Mouse (Mus musculus): ENCODE data around the gene Slc16a11. TPM values are rescaled to one million over a fixed set of nuclear protein-coding genes. Genes with fewer than 3 reads are reported as not detected.
A peak's percentile ranks its signal among the peaks of the same experiment; 100 is the strongest.

Slc16a11 gene
- polyA plus RNA-seq, 1 experiment = 145 TPM

GRCm38 (mm10) chr11:70218039-70218438 lies 5.5 kb downstream of the Slc16a11 start:
- TF ChIP-seq FOSL1 (IDR thresholded peaks at IDR 0.05; ENCODE audit: insufficient read depth, low read length, poor library complexity, severe bottlenecking) (no peak), MAX (IDR thresholded peaks at IDR 0.05) (no peak), MYOG (IDR thresholded peaks at IDR 0.05; ENCODE audit: control insufficient read depth, extremely low read depth, insufficient read length) (no peak), MYOD1 (IDR thresholded peaks at IDR 0.05; ENCODE audit: control insufficient read depth, insufficient read length, low read depth) (no peak), CTCF (IDR thresholded peaks at IDR 0.05; ENCODE audit: control insufficient read depth, insufficient read depth, insufficient read length) (no peak), USF1 (IDR thresholded peaks at IDR 0.05; ENCODE audit: low read depth) (no peak), CEBPB (IDR thresholded peaks at IDR 0.05; ENCODE audit: low read depth) (no peak)
- H3ac ChIP-seq (ENCODE audit: control insufficient read depth, insufficient read length, low read depth) = no peak overlapping the region
- H3K79me2 ChIP-seq (ENCODE audit: control insufficient read depth, insufficient read depth) = peaks cover 90% of the 10 kb centered on the region
- no peaks in the 10 kb centered on the region for H3K27me3 ChIP-seq (ENCODE audit: control insufficient read depth, insufficient read depth, insufficient read length)
- peaks cover 20% of the 10 kb centered on the region for H3K79me3 ChIP-seq (ENCODE audit: low read depth)
- H3K4me3 ChIP-seq (ENCODE audit: insufficient read depth, poor library complexity, severe bottlenecking) = no peak overlapping the region
- peaks cover 30% of the 10 kb centered on the region for H3K36me3 ChIP-seq (ENCODE audit: control insufficient read depth, insufficient read depth)

- H3K79me2 ChIP-seq (ENCODE audit: control insufficient read depth, insufficient read depth) = peaks cover 83% of the 10 kb centered on the region
- peaks cover 20% of the 10 kb centered on the region for H3K79me3 ChIP-seq (ENCODE audit: low read depth)
- no peak overlapping the region for H3K4me3 ChIP-seq (ENCODE audit: insufficient read depth, poor library complexity, severe bottlenecking)
- H3ac ChIP-seq (ENCODE audit: control insufficient read depth, insufficient read length, low read depth) = no peak overlapping the region
- H3K36me3 ChIP-seq (ENCODE audit: control insufficient read depth, insufficient read depth) = peaks cover 37% of the 10 kb centered on the region
- no peaks in the 10 kb centered on the region for H3K27me3 ChIP-seq (ENCODE audit: control insufficient read depth, insufficient read depth, insufficient read length)
- TF ChIP-seq MAX (IDR thresholded peaks at IDR 0.05) (no peak), USF1 (IDR thresholded peaks at IDR 0.05; ENCODE audit: low read depth) (no peak), FOSL1 (IDR thresholded peaks at IDR 0.05; ENCODE audit: insufficient read depth, low read length, poor library complexity, severe bottlenecking) (no peak), CTCF (IDR thresholded peaks at IDR 0.05; ENCODE audit: control insufficient read depth, insufficient read depth, insufficient read length) (no peak), MYOG (IDR thresholded peaks at IDR 0.05; ENCODE audit: control insufficient read depth, extremely low read depth, insufficient read length) (no peak)
These were observed 6.4 kb downstream of the Slc16a11 start for GRCm38 (mm10) chr11:70218741-70219470.

GRCm38 (mm10) chr11:70219873-70220272 lies 7.3 kb downstream of the Slc16a11 start:
- H3K36me3 ChIP-seq (ENCODE audit: control insufficient read depth, insufficient read depth) = peaks cover 46% of the 10 kb centered on the region
- H3K4me3 ChIP-seq (ENCODE audit: insufficient read depth, poor library complexity, severe bottlenecking) = peak overlapping the region; percentile 43
- peaks cover 83% of the 10 kb centered on the region for H3K79me2 ChIP-seq (ENCODE audit: control insufficient read depth, insufficient read depth)
- peaks cover 20% of the 10 kb centered on the region for H3K79me3 ChIP-seq (ENCODE audit: low read depth)
- H3ac ChIP-seq (ENCODE audit: control insufficient read depth, insufficient read length, low read depth) = peak overlapping the region; percentile 90
- H3K27me3 ChIP-seq (ENCODE audit: control insufficient read depth, insufficient read depth, insufficient read length) = no peaks in the 10 kb centered on the region
- TF ChIP-seq MYOD1 (IDR thresholded peaks at IDR 0.05; ENCODE audit: control insufficient read depth, insufficient read length, low read depth) (no peak), USF1 (IDR thresholded peaks at IDR 0.05; ENCODE audit: low read depth) (no peak), CTCF (IDR thresholded peaks at IDR 0.05; ENCODE audit: control insufficient read depth, insufficient read depth, insufficient read length) (no peak), MAX (IDR thresholded peaks at IDR 0.05) (no peak), MYOG (IDR thresholded peaks at IDR 0.05; ENCODE audit: control insufficient read depth, extremely low read depth, insufficient read length) (no peak), CEBPB (IDR thresholded peaks at IDR 0.05; ENCODE audit: low read depth) (no peak), FOSL1 (IDR thresholded peaks at IDR 0.05; ENCODE audit: insufficient read depth, low read length, poor library complexity, severe bottlenecking) (no peak)

- Histone ChIP-seq H3K4me3 (ENCODE audit: insufficient read depth, poor library complexity, severe bottlenecking) (peak overlapping the region; percentile 43), H3K27me3 (ENCODE audit: control insufficient read depth, insufficient read depth, insufficient read length) (no peaks in the 10 kb centered on the region), H3ac (ENCODE audit: control insufficient read depth, insufficient read length, low read depth) (peak overlapping the region; percentile 90), H3K79me2 (ENCODE audit: control insufficient read depth, insufficient read depth) (peaks cover 78% of the 10 kb centered on the region), H3K36me3 (ENCODE audit: control insufficient read depth, insufficient read depth) (peaks cover 51% of the 10 kb centered on the region), H3K79me3 (ENCODE audit: low read depth) (peaks cover 16% of the 10 kb centered on the region)
- no peak for TF ChIP-seq MYOD1 (IDR thresholded peaks at IDR 0.05; ENCODE audit: control insufficient read depth, insufficient read length, low read depth)
- no peak for TF ChIP-seq USF1 (IDR thresholded peaks at IDR 0.05; ENCODE audit: low read depth)
- TF ChIP-seq CEBPB (IDR thresholded peaks at IDR 0.05; ENCODE audit: low read depth) = no peak
- no peak for TF ChIP-seq MYOG (IDR thresholded peaks at IDR 0.05; ENCODE audit: control insufficient read depth, extremely low read depth, insufficient read length)
- no peak for TF ChIP-seq CTCF (IDR thresholded peaks at IDR 0.05; ENCODE audit: control insufficient read depth, insufficient read depth, insufficient read length)
- TF ChIP-seq FOSL1 (IDR thresholded peaks at IDR 0.05; ENCODE audit: insufficient read depth, low read length, poor library complexity, severe bottlenecking) = no peak
- no peak for TF ChIP-seq MAX (IDR thresholded peaks at IDR 0.05)
These were observed 7.8 kb downstream of the Slc16a11 start for GRCm38 (mm10) chr11:70220323-70220722.

GRCm38 (mm10) chr11:70220731-70221602 lies 8.4 kb downstream of the Slc16a11 start, which contains the start of gene Slc16a13:
Gene Slc16a13 (minus strand): TSS chr11:70221064.
- peaks cover 15% of the 10 kb centered on the region for H3K79me3 ChIP-seq (ENCODE audit: low read depth)
- no peaks in the 10 kb centered on the region for H3K27me3 ChIP-seq (ENCODE audit: control insufficient read depth, insufficient read depth, insufficient read length)
- H3ac ChIP-seq (ENCODE audit: control insufficient read depth, insufficient read length, low read depth) = peak within 1 kb of the TSS; percentile 90
- H3K4me3 ChIP-seq (ENCODE audit: insufficient read depth, poor library complexity, severe bottlenecking) = peak within 1 kb of the TSS; percentile 43
- peaks cover 75% of the 10 kb centered on the region for H3K79me2 ChIP-seq (ENCODE audit: control insufficient read depth, insufficient read depth)
- TF ChIP-seq CTCF (IDR thresholded peaks at IDR 0.05; ENCODE audit: control insufficient read depth, insufficient read depth, insufficient read length) (no peak), USF1 (IDR thresholded peaks at IDR 0.05; ENCODE audit: low read depth) (peak; percentile 97)
- H3K36me3 ChIP-seq (ENCODE audit: control insufficient read depth, insufficient read depth) = peaks cover 50% of the 10 kb centered on the region
